Mouse (Mus musculus): ENCODE results near the gene Limd2.
"Not testable (repeated sequence)": the region's sequence is repeated elsewhere in the genome, so short reads cannot be mapped to it uniquely, and the experiment has no call there.

The Limd2 gene

GRCm38 (mm10) chr11:106160841-106161721, at the start of gene Limd2, which contains the start of gene Gm10840:
Limd2 (minus strand) TSS chr11:106160860.
Gm10840 (plus strand) TSS chr11:106160850.
- peak; percentile 27 for DNase-seq (ENCODE audit: inconsistent ontology term)

DNA sequence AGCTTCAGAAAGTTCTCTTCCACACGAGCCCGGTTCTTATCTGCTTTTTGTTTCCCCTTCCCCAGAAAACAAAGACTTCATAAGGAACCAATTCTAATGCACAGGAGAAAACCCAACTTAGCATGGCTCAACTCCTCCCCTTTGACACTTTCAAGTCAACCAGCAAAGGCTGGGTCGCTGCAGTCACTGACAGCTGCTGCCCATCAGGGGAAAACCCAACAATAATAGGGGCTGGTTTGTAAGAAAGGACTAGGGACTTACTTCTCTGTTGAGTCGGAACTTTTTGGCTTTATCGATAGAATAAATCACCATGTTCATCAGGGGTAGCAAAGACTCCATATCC, 41.4 kb upstream of the Limd2 start, which contains the start of gene Strada:
TSS of gene Strada (minus strand) at position 46 of the 343 bp plus-strand sequence.
- DNase-seq (ENCODE audit: inconsistent ontology term) = no peak

GRCm38 (mm10) chr11:106201337-106202122, 40.9 kb upstream of the Limd2 start:
- no peak for DNase-seq (ENCODE audit: inconsistent ontology term)

DNA sequence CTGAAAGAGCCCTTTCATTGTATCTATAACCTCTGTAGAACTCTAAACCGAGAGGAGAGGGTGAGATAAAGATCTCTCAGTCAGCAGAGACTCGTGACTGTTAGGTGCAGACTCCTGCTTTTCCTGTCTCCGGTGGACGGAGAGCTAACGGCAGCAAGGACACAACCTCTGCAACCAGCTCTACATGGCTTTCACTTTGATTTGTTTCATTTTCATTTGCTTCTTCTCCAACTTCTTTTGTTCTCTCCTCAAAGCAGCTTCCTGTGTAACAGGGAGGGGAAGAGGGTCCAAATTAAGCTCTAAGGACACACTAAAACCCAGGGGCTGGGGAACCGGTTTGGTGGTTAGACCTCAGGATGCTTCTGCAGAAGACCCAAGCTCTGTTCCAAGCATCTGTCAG, 40.1 kb upstream of the Limd2 start:
- no peak for DNase-seq (ENCODE audit: inconsistent ontology term)

DNA sequence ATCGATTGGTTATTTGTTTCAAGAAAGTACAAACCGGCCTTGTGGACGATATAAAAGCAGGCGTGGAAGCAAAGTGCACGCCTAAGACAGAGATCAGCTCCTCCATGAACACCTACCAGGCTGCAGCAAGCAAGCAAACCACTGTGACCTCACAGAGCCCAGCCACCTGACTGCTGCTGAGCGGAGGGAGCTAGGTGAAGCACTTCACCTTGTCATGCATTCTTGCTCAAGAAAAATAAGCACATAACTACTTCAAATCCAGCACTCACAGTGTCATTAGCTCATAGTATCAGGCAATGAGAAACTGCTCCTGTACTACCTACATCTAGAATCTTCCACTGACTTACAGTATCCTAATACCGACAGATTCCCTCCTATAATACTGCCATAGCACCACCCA, 39.3 kb upstream of the Limd2 start:
- DNase-seq (ENCODE audit: inconsistent ontology term) = not testable (repeated sequence)

- DNase-seq (ENCODE audit: inconsistent ontology term) = no peak
These were observed 37.6 kb upstream of the Limd2 start for GRCm38 (mm10) chr11:106198277-106198676.

GRCm38 (mm10) chr11:106195341-106195740, 34.7 kb upstream of the Limd2 start:
- peak; percentile 42 for DNase-seq (ENCODE audit: inconsistent ontology term)

DNA sequence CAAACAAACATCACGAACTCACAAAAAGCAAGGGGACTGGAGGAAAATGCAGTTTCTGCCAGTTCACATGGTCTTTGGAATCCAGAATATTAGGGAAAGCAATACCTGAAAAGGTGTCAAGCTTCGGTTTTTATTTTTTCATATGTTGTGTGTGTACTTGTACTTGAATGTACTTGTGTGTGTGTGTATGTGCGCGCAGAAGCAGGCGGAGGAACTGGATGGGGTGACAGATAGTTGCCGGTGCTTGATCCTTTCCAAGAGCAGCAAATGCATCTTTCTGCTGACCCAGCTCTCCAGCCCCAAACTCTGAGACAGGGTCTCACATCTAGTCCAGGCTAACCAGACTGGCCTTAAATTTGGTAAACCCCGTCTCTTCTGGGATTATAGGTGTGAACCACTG, 34.2 kb upstream of the Limd2 start:
- no peak for DNase-seq (ENCODE audit: inconsistent ontology term)

DNA sequence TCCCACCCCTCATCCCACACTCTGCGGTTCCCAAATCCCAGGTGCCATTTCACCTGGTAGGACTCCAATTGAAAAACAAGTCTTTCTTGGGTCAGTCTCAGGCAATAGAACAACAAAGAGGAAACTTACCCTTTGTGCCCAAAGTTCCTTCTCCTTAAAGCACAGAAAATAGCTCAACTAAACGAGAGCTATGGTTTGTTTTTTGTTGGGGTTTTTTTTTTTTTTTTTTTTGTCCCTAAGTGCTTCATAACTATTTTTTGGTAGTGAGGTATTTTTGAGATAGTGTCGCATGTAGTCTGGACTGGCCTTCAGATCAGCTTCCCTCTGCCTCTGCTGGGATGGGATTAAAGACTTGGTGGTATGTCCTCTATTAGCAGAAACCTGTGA, 33.5 kb upstream of the Limd2 start:
- DNase-seq (ENCODE audit: inconsistent ontology term) = no peak

DNA sequence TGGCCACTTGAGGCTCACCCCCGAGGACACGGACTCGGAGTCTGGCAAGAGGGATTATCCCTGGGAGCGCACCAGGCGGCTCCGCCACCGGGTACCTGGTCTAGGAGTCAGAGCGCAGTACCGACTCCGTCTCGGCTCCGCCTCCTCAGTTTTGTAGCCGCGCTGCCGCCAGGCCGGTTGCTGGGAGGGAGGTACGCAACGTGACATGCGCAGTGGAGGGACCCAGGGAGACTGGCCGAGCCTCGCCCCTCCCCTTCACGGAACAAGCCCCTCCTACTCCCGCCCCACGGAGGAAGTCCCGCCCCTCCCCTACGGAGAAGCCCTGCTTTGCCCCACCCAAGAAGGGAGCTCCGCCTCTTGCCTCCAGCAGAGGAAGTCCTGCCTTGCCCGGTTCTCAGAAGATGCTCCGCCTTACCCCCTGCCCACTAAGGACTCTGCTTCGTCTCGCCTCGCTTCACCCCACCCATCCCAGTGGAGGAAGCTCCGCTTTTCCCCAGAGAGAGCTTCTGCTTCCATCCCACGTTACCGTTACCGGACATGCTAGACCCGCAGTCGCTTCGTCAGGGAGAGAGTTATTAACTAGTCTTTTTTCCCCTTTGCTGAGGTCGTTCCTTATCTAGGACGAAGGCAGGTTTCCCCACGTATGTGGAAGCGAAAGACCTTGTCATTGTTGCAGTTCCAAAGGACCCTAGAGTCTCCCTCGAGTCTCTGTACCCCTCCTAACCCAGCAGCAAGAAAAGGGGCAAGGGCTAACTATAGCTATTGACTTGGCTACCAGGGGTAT, 32.9 kb upstream of the Limd2 start:
- DNase-seq (ENCODE audit: inconsistent ontology term) = peak; percentile 99

DNA sequence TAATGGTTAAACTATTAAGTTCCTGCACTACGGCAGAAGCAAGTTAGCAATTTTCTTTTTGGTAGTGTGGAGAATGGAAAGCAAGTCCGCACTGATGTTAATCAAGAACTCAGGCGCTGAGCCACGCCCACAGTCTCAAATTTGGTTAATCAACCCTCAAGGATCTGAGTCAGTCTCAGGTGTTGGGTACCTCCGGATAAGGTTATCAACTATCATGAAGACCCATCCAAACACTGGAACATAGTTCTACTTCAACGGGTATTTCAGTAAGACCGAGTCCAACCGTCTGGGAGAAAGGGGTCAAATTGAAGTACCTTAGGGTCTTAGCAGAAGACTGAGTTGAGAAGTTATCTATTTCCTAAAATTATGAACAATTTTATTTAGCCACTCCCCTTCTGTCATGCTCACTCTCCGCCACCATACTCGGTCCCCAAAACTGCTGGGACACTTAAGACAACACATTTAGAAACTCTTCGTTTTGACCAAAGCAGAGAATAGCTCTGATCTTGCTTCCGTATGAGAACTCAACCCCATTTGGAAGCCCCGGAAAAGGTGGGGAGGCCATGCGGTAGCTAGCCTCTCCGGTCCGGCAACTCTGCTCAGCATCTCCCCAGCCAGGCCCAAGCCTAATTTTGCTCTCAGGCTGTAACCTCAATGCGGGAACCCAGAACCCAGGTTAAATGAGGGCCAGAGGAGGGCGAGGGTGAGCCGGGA, 32.2 kb upstream of the Limd2 start:
- no peak for DNase-seq (ENCODE audit: inconsistent ontology term)

- no peak for DNase-seq (ENCODE audit: inconsistent ontology term)
These were observed 31.6 kb upstream of the Limd2 start for GRCm38 (mm10) chr11:106192241-106192640.

DNA sequence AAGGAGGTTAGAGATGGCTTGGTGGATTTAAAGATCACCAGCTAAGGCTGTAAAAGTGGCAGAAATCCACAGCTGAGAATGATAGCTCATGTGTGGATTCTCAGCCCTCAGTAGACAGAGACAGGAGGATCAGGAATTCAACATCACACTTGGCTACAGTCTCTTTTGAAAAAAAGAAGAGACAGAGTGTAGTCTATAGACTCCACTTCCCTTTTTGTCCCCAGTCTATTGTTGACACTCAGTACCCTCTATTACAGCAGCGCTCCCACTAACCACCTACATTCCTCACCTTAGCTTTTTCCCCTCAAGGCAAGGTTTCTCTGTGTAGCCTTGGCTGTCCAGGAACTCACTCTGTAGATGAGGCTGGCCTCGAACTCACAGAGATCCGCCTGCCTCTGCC, 31.1 kb upstream of the Limd2 start:
- DNase-seq (ENCODE audit: inconsistent ontology term) = no peak

DNA sequence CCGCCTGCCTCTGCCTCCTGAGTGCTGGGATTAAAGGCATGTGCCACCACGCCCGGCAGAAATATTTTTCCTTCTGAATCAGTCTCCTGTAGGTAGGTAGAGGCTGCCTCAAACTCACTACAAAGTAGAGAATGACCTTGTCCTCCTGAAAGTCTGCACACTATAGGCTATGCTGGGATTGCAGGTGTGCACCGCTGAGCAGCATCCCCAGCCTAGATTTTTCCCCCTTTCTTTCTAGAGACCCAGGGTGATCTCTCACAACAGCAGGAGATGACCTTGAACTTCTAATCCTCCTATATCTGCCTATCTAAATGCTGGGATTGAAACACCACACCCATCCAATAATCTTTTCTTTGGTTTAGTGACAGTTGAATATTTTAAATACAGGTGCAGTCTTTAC, 26.7 kb upstream of the Limd2 start:
- no peak for DNase-seq (ENCODE audit: inconsistent ontology term)

GRCm38 (mm10) chr11:106180449-106180801, 19.8 kb upstream of the Limd2 start:
- DNase-seq (ENCODE audit: inconsistent ontology term) = no peak

DNA sequence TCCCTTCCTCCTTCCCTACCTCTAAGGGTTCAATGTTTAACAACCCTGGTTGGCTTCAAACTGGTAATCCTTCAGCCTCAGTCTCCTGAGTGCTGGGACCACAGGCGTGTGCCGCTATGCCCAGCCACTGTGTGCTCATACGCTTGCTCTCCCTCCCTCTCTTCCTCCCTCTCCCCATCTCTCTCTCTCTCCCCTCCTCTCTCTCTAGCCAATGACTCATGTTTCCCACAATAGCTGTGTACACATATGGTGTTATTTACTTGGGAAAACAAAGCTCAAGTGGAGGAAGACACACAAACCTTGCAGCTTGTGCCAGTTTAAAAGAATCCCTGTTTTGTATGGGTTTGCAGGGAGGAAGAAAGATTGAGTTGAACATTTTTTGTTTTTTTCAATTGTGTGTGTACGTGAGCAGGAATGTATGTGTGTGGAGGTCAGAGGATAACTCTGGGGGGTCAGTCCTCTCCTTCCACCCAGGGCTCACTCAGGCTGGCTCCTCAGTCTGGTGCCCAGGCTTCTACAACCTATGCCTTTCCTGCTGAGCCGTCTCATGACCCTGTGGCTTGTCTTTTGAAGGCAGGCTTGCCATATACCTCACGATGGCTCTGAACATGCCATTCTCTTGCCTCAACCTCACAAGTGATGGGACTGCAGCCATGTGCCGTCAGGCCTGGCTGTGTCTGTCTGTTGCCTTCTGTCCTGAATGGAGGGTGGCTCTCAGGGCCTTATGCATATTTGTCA, 19.2 kb upstream of the Limd2 start:
- peak; percentile 27 for DNase-seq (ENCODE audit: inconsistent ontology term)

GRCm38 (mm10) chr11:106178036-106178782, 17.5 kb upstream of the Limd2 start:
- no peak for DNase-seq (ENCODE audit: inconsistent ontology term)

DNA sequence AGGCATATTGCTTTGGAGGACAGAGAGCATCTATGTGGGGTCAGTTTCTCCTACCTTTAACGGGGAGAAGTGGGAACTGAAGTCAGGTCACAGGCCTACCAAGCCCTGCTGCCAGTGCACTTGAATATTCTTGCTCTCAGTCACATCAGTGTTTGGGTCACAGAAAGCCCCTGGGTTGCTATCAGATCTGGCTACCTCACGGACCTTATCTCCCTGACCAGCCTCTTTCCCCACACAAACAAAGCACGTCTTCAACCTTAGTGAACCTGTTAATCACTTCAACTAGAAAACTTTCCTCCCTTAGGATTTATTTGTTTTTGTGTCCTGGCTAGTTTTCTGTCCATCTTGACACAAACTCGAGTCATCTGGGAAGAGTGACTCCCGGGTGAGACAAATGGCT, 15.7 kb upstream of the Limd2 start:
- no peak for DNase-seq (ENCODE audit: inconsistent ontology term)

- peak; percentile 41 for DNase-seq (ENCODE audit: inconsistent ontology term)
These were observed 14.4 kb upstream of the Limd2 start for GRCm38 (mm10) chr11:106175081-106175480.

DNA sequence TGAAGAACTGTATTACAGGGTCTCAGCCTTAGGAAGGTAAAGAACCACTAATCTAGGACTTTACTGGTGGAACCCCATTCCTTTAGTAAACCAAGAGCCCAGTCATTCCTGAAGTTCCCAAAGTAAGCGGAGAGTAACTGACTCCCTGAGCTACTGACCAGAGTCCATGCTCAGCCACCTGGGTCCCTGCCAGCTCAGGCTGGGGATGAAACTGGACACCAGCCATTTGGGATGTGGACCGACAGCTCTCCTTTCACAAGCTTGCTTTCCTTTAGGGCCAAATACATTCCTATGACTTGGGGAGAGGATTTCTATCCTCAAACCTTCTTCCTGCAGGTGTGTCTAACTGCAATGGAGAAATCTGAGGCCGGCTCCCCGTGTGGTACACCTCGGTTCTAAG, 13.7 kb upstream of the Limd2 start:
- peak; percentile 45 for DNase-seq (ENCODE audit: inconsistent ontology term)
